Mouse (Mus musculus): ENCODE data around the gene Ptpn6. TPM values are rescaled to one million over a fixed set of nuclear protein-coding genes. Genes with fewer than 3 reads are reported as not detected.

Gene Ptpn6
- polyA plus RNA-seq, 2 experiments, result 9.6 to 13.9 TPM

GRCm38 (mm10) chr6:124679486-124679885, 59.0 kb downstream of the Ptpn6 start:
- no peak for TF ChIP-seq POLR2A (IDR thresholded peaks at IDR 0.05; ENCODE audit: borderline replicate concordance, extremely low read depth, insufficient read depth, insufficient read length)
- peaks cover 2% of the 10 kb centered on the region; the same call in 1 of the 2 replicates for H3K36me3 ChIP-seq (ENCODE audit: control insufficient read depth, insufficient read depth, low read length)
- H3K4me1 ChIP-seq (ENCODE audit: control insufficient read depth, insufficient read depth, low read length), result no peaks in the 10 kb centered on the region
- DNase-seq (ENCODE audit: low spot score), result no peak
- no peak overlapping the region for H3K4me2 ChIP-seq (replicated peaks; ENCODE audit: low read depth, low read length, severe bottlenecking)
- WGBS, result 90% methylated on average over 3 of the region's 3 CpGs
- H3K9ac ChIP-seq (ENCODE audit: low read depth, low read length, severe bottlenecking), result no peak overlapping the region
- ATAC-seq (ENCODE audit: low FRiP score, low read depth), result no peak
- no peaks in the 10 kb centered on the region for H3K9me3 ChIP-seq (ENCODE audit: control insufficient read depth, low read length)
- H3K27me3 ChIP-seq (ENCODE audit: control insufficient read depth, insufficient read depth, low read length), result no peaks in the 10 kb centered on the region
- H3K27ac ChIP-seq (replicated peaks; ENCODE audit: low read depth, low read length), result no peak overlapping the region
- H3K4me3 ChIP-seq (replicated peaks; ENCODE audit: low read length), result no peak overlapping the region

GRCm38 (mm10) chr6:124678769-124679168, 59.7 kb downstream of the Ptpn6 start:
- H3K36me3 ChIP-seq (ENCODE audit: control insufficient read depth, insufficient read depth, low read length), result peaks cover 2% of the 10 kb centered on the region; the same call in 1 of the 2 replicates
- TF ChIP-seq POLR2A (IDR thresholded peaks at IDR 0.05; ENCODE audit: borderline replicate concordance, extremely low read depth, insufficient read depth, insufficient read length), result no peak
- WGBS, result 94% methylated on average over 7 of the region's 7 CpGs

GRCm38 (mm10) chr6:124676171-124676570, 62.3 kb downstream of the Ptpn6 start:
- no peak for TF ChIP-seq POLR2A (IDR thresholded peaks at IDR 0.05; ENCODE audit: borderline replicate concordance, extremely low read depth, insufficient read depth, insufficient read length)
- Histone ChIP-seq H3K4me3 (replicated peaks; ENCODE audit: low read length) (no peak overlapping the region), H3K9ac (ENCODE audit: low read depth, low read length, severe bottlenecking) (no peak overlapping the region), H3K4me1 (ENCODE audit: control insufficient read depth, insufficient read depth, low read length) (peaks cover 5% of the 10 kb centered on the region; the same call in 1 of the 2 replicates), H3K27ac (replicated peaks; ENCODE audit: low read depth, low read length) (no peak overlapping the region), H3K27me3 (ENCODE audit: control insufficient read depth, insufficient read depth, low read length) (no peaks in the 10 kb centered on the region), H3K36me3 (ENCODE audit: control insufficient read depth, insufficient read depth, low read length) (peaks cover 2% of the 10 kb centered on the region; the same call in 1 of the 2 replicates), H3K4me2 (replicated peaks; ENCODE audit: low read depth, low read length, severe bottlenecking) (no peak overlapping the region), H3K9me3 (ENCODE audit: control insufficient read depth, low read length) (no peaks in the 10 kb centered on the region)
- ATAC-seq (ENCODE audit: low FRiP score, low read depth) (no peak), DNase-seq (ENCODE audit: low spot score) (no peak)
- 87% methylated on average over 6 of the region's 6 CpGs for WGBS

More at GRCm38 (mm10) chr6:124678769-124679168, 59.7 kb downstream of the Ptpn6 start:
- DNase-seq (ENCODE audit: low spot score), result no peak
- Histone ChIP-seq H3K27me3 (ENCODE audit: control insufficient read depth, insufficient read depth, low read length) (no peaks in the 10 kb centered on the region), H3K9me3 (ENCODE audit: control insufficient read depth, low read length) (no peaks in the 10 kb centered on the region), H3K27ac (replicated peaks; ENCODE audit: low read depth, low read length) (no peak overlapping the region), H3K4me3 (replicated peaks; ENCODE audit: low read length) (no peak overlapping the region), H3K9ac (ENCODE audit: low read depth, low read length, severe bottlenecking) (no peak overlapping the region), H3K4me2 (replicated peaks; ENCODE audit: low read depth, low read length, severe bottlenecking) (no peak overlapping the region), H3K4me1 (ENCODE audit: control insufficient read depth, insufficient read depth, low read length) (peaks cover under 1% of the 10 kb centered on the region; the same call in 1 of the 2 replicates)
- ATAC-seq (ENCODE audit: low FRiP score, low read depth), result no peak

GRCm38 (mm10) chr6:124674591-124674990, 63.9 kb downstream of the Ptpn6 start:
- Histone ChIP-seq H3K4me1 (ENCODE audit: control insufficient read depth, insufficient read depth, low read length) (peaks cover 5% of the 10 kb centered on the region; the same call in 1 of the 2 replicates), H3K9me3 (ENCODE audit: control insufficient read depth, low read length) (no peaks in the 10 kb centered on the region), H3K36me3 (ENCODE audit: control insufficient read depth, insufficient read depth, low read length) (peaks cover 2% of the 10 kb centered on the region; the same call in 1 of the 2 replicates), H3K4me3 (replicated peaks; ENCODE audit: low read length) (no peak overlapping the region), H3K27ac (replicated peaks; ENCODE audit: low read depth, low read length) (no peak overlapping the region), H3K9ac (ENCODE audit: low read depth, low read length, severe bottlenecking) (no peak overlapping the region), H3K27me3 (ENCODE audit: control insufficient read depth, insufficient read depth, low read length) (no peaks in the 10 kb centered on the region), H3K4me2 (replicated peaks; ENCODE audit: low read depth, low read length, severe bottlenecking) (no peak overlapping the region)
- TF ChIP-seq POLR2A (IDR thresholded peaks at IDR 0.05; ENCODE audit: borderline replicate concordance, extremely low read depth, insufficient read depth, insufficient read length), result no peak
- ATAC-seq (ENCODE audit: low FRiP score, low read depth), result no peak
- 95% methylated on average over 7 of the region's 7 CpGs for WGBS
- DNase-seq (ENCODE audit: low spot score), result no peak

GRCm38 (mm10) chr6:124673619-124674018, 64.9 kb downstream of the Ptpn6 start:
- WGBS, result 75% methylated on average over 9 of the region's 9 CpGs
- no peak for TF ChIP-seq POLR2A (IDR thresholded peaks at IDR 0.05; ENCODE audit: borderline replicate concordance, extremely low read depth, insufficient read depth, insufficient read length)

More at GRCm38 (mm10) chr6:124673619-124674018, 64.9 kb downstream of the Ptpn6 start:
- H3K27ac ChIP-seq (replicated peaks; ENCODE audit: low read depth, low read length), result no peak overlapping the region
- DNase-seq (ENCODE audit: low spot score) (no peak), ATAC-seq (ENCODE audit: low FRiP score, low read depth) (no peak)
- H3K27me3 ChIP-seq (ENCODE audit: control insufficient read depth, insufficient read depth, low read length), result no peaks in the 10 kb centered on the region
- H3K36me3 ChIP-seq (ENCODE audit: control insufficient read depth, insufficient read depth, low read length), result peaks cover 2% of the 10 kb centered on the region; the same call in 1 of the 2 replicates
- no peak overlapping the region for H3K9ac ChIP-seq (ENCODE audit: low read depth, low read length, severe bottlenecking)
- no peak overlapping the region for H3K4me3 ChIP-seq (replicated peaks; ENCODE audit: low read length)
- no peak overlapping the region for H3K4me2 ChIP-seq (replicated peaks; ENCODE audit: low read depth, low read length, severe bottlenecking)
- no peaks in the 10 kb centered on the region for H3K9me3 ChIP-seq (ENCODE audit: control insufficient read depth, low read length)
- H3K4me1 ChIP-seq (ENCODE audit: control insufficient read depth, insufficient read depth, low read length), result peaks cover 5% of the 10 kb centered on the region; the same call in 1 of the 2 replicates
